Mouse (Mus musculus) left cerebral cortex, postnatal 10 days (tissue): Measurements from ENCODE around the gene Fkbp8. TPM values are rescaled to one million over a fixed set of nuclear protein-coding genes. Genes with fewer than 3 reads are reported as not detected.

ENCODE experiments used
- DNase-seq, 2 experiments: peaks; one replicate each; pipeline ENCODE4 v3.0.0; 2021 to 2022; ENCODE audit warnings: low spot score in 2 of 2, mixed read lengths in 1 of 2; ENCODE audit errors: extremely low spot score in 1 of 2
- intact Hi-C: fragments of 180-260 bp; cut with DNase I; formaldehyde crosslinking; loops from one replicate; pipeline ENCODE4 v1.15.1; 2025
- total RNA-seq, 2 experiments: library from RNA; stranded (reverse); gene quantifications; 2 replicates each; pipeline ENCODE4 v1.2.3; 2021

Gene Fkbp8
- total RNA-seq, 2 experiments from 2014 or later = 361 to 375 TPM

DNA sequence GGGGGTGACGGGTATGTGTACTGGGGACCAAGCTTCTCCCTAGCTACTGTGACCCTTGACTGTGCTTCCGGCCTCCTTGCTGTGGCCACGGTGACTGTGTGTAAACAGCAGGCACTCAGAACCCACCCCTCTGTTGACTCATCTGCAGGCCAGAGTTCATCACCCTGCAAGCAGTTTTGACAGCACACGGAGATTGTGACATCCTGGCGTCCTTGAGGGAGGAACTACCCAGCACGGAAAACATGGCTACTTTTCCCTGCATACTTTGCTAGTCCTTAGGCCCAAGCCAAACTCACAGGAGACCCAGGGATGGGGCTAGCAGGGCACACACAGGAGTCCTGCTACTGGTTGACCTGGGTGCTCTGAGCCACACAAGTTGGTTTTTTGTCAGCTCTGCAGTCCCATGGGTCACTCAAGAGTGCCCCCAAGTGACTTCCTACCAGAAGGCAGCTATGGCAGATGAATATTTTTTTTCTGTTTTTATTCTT is 16.7 kb downstream of the Fkbp8 start:
- intact Hi-C loops = no loop called here
- DNase-seq = no peak

DNA sequence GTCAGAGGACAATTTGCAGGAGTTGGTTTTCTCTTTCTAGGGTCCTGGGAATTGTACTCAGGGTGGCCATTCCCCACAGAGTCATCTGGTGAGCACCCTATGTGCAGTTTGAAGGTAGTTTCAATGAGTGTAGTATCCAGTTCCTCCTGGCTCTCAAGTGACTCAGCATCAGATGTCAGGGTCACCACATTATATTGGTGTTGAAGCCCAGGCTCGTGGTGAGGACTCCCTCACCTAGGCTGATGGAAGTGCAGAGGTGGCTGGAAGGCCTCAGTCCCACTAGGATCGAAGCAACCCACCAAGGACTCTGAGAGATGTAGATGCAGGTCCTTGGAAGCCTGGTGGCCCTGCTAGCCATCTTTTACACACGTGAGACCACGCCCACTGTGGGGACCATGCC is 18.9 kb downstream of the Fkbp8 start:
- intact Hi-C loops = no loop called here
- DNase-seq = no peak

DNA sequence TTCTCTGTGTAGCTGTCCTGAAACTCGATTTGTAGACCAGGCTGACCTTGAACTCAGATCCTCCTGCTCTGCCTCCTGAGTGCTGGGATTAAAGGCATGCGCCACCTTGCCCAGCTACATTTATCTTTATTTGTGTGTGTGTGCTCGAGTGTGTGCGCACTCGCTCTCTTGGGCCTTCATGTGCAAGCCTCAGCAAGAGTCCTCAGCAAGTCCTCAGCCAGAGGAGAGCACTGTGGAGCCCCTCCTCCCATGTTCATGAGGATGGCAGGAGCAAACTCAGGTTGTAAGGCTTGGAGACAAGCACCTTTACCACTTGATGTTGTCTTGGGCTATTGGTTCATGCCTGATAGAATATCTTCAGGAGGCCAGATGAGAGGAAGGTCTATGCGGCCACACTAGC is 20.2 kb downstream of the Fkbp8 start:
- intact Hi-C loops = no loop called here
- no peak for DNase-seq

DNA sequence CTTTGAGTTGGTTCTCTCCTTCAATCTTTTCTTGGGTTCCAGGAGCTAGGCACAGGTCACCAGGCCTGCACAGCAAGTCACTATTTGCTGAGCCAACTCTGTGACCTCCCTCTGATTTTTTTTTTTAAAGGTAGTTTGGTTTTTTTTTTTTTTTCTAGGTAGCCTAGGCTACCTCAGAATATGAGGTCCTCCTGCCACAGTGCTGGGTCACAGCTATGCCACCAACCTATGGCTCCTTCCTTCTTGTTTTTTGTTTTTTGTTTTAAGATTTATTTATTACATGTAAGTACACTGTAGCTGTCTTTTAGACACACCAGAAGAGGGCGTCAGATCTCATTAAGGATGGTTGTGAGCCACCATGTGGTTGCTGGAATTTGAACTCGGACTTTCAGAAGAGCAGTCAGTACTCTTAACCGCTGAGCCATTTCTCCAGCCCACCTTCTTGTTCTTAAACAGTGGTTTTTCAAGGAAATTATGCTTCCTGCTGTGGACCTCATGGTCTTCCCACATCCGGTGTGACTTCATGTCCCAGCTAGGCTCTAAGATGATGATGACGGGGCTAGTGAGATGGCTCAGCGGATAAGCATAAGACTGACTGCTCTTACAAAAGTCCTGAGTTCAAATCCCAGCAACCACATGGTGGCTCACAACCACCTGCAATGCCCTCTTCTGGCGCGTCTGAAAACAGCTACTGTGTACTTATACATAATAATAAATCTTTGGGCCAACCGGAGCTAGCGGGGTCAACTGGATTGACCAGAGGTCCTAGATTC is 22.1 kb downstream of the Fkbp8 start:
- DNase-seq = no peak
- intact Hi-C loops = no loop called here

DNA sequence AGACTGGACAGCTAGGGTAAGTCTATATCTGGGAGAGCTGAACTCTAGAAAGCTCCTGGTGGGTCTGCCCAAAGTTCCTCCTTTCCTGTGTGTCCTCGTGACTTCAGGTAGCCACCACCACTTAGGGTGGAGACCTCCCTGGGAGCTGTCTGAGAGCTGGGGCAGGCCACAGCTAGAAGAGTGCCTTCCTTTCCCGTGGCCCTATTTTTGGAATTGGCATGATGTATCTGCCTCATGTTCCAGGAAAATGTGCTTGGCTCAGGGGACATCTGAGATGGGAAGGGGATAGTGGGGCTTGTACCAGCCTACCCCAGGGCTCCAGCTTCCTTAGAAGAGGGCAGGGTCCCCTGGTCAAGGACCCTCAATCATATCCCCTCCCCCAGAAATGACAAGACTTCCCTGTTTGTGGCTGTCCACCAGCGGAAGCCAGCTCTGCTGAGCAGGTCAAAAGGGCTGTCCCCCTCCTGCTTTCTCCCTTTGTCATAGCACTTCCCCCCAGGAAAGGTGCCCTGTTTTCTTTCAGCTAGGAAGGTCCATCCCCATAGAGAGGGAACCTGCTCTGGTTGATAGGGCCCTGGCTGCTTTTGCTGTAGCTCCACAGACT is 24.1 kb downstream of the Fkbp8 start:
- intact Hi-C loops = no loop called here

DNA sequence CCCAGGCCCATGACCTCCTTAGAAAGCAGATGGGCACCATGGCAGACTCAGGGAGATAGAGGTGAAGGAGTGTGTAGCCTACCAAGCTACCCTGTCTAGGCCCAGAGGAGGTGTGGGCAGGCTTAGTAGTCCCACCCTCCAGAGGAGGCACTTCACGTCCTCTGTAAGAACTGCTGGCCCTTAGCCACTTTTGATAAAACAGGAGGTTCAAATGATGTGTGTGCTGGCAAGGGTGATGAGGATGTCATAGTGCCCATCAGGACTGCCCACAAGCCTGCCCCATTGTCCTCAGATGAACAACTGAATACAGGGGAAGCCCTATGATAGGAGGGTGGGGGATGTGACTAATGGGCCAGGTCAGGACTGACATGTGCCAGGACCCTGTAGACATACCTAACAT is 25.3 kb downstream of the Fkbp8 start:
- intact Hi-C loops = no loop called here

More for the DNA sequence above, 24.1 kb downstream of the Fkbp8 start:
- no peak for DNase-seq

DNA sequence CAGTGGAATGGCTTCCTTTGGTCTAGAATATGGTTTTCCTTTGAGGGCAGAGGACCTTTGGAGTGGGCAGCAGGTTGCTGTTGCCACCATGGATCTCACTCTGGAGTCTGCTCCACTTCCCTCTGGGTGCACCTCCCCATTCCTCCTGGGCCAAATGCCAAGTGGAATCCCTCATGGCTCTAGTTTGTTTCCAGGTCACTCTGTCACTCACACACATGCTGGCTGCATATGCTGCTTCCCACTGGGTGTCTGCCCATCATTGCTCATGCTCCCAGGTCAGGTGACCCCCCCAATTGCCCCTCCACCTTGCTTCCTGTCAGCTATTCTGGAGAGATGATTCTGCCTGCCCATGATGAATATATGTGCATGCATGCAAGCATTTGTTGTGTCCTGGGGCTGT is 26.2 kb downstream of the Fkbp8 start:
- intact Hi-C loops = no loop called here
- peak in 1 of 2 experiments; percentile 70 for DNase-seq

More for the DNA sequence above, 25.3 kb downstream of the Fkbp8 start:
- no peak for DNase-seq

DNA sequence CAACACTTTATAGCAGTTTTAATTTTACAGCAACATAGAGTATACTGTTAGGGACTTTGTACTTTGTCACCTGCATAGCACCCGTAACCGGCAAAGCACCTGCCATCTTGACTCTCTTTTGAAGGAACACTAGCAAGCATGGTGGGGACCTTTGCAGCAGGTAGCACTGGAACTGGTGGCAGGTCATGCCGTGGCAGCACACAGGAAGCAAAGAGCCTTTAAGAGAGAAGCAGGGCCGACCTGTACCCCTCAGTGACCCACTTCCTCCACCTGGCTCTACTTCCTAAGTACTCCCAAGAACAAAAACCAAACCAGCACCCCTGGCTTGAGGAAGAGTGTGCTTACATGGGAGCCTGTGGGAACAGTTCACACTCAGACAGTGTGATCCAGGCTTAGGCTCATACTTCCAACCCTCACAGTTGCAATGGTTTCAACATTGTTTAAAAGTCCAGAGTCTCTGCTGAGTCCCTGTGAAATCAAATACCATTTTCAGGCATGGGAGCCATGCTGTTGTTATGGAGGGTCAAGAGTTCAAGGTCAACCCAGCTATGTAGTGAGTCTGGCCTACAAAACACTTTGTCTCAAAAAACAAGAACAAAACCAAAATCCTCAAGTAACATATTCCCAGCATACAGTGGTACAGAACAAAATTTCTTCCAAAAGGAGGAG is 27.7 kb downstream of the Fkbp8 start:
- intact Hi-C loops = no loop called here
- no peak for DNase-seq

DNA sequence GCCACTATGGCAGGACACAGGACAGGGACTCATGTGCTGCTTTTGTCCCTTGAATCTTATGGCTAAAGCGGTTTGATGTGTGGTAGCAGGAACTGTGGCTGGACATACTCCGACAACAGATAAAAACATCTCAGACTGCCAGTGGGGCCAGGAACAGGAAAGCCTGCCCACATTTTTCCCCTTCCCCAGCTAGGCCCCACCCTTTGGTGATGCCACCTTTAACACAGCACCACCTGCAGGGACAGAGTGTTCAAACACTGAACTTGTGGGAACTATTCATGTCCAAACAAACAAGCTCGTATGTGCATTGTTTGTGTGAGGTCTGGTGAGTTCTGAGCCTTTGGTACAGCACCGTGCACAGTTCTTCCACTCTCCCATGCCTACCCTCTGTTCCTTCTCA is 30.8 kb downstream of the Fkbp8 start:
- intact Hi-C loops = no loop called here
- peak in 1 of 2 experiments; percentile 48 for DNase-seq

DNA sequence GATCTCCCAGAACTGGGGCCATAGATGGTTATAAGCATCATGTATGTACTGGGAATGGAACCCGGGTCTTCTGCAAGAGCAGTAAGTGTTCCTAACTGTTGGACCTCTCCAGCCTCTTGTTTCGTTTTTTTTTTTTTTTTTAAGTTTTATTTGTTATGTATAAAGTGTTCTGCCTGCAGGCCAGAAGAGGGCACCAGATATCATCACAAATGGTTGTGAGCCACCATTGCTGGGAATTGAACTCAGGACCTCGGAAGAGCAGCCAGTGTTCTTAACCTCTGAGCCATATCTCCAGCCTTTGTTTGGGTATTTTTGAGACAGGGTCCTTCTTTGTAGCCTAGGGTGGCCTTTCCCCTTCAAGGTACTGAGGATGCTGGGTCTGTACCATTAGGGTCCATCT is 31.5 kb downstream of the Fkbp8 start:
- no peak for DNase-seq
- intact Hi-C loops = no loop called here

DNA sequence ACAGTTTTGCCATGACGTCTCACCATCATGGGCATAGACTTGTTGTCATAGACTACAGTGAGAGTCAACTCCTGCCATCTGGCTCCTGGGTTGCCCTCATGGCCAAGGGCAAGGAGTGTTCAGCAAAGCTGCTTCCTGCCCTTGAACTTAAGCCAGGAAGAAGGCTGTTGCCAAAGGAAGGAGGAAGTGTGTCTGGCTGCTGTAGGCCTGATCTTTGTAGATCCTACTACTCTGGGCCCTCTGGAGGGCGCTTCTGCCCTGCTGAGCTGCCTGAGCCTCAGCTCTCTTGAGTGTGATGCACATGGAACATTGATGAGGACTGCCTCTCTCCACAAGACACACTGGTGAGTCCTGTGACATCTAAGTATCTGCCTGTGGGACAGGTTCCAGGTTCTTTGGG is 32.6 kb downstream of the Fkbp8 start:
- intact Hi-C loops = no loop called here
- DNase-seq = peak in 1 of 2 experiments; percentile 81

DNA sequence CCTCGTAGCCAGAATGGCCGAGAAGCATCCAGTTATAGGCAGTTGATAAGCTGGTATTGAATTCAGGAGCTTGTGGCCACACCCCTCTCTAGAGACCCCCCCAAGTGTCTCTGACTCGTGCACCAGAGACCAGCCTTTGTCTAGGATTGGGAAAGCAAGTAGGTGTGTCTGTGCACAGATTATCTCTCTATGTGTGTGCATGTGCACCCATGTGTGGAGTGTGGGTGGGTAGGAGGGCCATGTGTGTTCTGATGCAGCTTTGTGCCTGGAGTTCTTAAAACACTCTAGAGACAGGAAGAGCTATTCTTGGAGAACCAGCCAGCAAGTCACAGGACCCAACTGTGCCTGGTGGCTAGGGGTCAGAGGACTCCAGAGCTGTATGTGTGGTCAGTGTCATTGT is 33.0 kb downstream of the Fkbp8 start:
- intact Hi-C loops = no loop called here
- no peak for DNase-seq

DNA sequence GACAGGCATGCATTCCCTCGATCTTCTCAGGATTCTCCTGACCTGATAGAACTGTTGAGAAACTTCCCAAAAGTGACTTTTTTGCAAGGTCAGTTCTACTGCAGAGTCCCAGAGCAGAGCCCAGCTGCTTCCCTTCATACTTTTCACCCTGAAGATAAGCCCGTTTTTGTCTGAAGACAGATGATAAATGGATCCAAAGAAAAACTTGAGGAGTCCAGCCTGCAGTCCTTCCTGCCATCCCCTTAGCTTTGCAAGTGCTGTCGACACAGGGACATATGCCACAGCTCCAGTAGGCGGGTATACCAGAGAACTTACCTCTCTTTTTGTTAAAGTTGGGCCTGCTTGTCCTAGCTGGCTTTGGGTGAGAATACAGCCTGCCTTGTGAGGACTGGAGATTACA is 33.8 kb downstream of the Fkbp8 start:
- intact Hi-C loops = no loop called here
- no peak for DNase-seq

DNA sequence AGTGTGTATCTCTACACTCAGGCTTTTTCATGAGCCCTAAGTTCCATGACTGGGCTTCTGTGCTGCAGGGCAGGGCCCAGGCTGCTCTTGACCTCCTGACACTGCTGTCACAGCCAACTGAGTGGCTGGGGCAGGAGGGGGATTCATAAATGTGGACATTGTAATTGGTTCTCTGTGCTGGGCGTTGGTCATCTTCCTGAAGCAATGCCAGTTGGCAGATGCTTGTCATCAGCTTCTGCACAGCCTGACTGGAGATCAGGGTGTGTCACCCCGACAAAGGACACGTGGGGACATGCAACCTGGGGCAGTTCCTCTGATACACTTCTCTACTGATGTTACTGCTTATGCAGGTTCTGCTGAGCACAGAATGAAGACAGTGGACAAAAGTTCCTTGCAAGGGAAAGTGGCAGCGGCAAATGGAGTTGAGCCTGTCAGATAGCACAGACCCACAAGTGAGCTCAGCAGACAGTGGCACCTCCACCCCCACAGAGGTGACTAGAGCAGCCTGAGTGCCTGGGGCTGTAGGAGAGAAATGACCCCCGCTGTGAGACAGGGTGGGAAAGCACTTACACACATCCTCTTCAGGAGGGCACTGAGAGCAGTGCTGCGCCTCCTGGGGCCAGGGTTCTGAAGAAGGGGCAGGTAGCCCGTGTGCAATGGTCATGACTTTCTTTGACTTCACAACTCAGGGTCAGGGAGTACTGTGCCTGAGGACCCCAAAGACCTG is 34.4 kb downstream of the Fkbp8 start:
- intact Hi-C loops = no loop called here
- DNase-seq = peak in 1 of 2 experiments; percentile 44

DNA sequence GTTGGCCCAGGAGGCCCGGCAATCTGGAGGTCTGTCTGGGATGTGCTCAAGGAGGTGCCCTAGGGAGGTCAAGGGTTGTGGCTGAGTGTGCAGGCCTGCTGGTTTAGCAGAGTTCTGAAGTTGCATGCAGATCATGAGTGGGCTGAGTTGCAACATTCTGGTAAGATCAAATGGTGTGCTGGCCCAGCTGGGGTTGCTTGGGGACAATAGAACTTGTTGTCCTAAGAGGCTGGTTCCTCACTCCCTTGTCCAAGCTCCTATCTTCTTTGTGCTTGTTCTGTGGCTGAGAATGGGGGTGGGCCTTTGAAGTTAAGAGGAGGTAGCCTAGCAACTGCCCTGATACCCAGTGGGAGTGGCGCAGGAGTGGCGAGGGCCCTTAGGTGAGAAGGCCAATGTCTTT is 35.3 kb downstream of the Fkbp8 start:
- intact Hi-C loops = no loop called here
- DNase-seq = no peak

DNA sequence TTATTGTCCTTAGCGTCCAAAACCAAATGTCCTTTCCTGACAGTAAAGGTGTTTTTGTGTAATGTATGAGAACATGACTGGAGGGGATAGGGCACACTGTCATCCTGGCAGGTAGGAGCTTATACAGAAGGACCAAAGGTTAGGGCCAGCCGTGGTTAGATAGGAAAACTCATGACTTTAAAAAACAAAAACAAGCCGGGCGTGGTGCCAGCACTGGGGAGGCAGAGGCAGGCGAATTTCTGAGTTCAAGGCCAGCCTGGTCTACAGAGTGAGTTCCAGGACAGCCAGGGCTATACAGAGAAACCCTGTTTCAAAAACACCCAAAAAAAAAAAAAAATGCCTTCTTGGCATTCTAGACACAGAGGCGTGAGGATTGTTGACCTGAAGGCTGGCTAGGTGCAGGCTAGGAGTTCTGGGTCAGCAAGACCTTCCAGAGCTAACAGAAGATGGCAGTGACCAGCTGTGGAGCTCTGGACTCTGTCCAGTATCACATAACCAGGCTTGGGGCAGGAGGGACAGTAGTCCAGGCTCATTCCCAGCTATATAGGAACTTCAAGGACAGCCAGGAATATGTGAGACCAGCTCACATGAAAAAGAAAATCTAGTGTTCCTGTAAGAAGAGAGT is 36.4 kb downstream of the Fkbp8 start:
- intact Hi-C loops = no loop called here

DNA sequence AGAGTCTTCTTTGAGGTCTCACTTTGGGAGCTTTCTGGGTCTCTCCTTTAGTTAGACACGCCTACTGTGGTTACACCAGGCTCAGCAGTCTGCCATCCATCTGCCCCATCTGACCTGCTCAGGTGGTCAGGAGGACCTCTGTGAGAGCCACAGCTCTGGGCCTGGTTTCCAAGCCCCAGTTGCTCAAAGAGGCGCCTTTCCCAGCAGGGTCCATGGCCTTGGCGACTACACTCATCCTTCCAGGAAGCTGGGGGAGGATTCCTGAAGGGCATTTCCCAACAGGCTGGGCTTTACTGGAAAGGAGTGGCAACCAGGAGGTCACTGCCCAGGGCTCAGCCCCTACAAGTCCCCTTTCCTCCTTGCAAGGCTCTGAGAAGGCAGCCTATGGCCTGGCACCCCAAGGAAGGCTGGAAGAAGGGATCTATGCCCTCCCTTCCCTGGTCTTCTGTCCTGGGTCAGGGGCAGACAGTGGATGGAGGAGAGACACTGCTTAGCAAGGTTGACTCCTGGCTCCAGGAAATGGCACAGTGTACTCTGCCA is 37.2 kb downstream of the Fkbp8 start:
- no peak for DNase-seq
- intact Hi-C loops = no loop called here

More for the DNA sequence above, 36.4 kb downstream of the Fkbp8 start:
- DNase-seq = no peak

DNA sequence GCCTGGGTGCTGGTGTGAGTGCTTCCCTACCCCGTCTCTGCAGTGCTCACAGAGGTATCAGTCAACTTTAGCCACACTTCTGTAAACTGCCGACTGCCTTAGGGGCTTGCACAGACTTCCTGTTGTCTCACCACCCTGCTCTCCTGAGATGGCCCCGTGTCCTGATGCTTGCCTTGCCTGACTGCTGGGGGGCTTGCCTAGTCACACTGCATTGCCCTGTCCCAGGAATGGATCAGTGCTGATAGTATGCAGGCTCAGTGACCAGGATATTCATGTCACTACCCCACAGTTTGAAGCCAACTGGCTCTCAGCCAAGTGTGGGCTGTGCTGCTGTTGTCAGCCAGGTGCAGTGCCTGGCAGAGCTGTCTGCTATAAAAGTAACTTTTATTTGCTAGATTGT is 38.0 kb downstream of the Fkbp8 start:
- intact Hi-C loops = no loop called here
- peak in 1 of 2 experiments; percentile 62 for DNase-seq

DNA sequence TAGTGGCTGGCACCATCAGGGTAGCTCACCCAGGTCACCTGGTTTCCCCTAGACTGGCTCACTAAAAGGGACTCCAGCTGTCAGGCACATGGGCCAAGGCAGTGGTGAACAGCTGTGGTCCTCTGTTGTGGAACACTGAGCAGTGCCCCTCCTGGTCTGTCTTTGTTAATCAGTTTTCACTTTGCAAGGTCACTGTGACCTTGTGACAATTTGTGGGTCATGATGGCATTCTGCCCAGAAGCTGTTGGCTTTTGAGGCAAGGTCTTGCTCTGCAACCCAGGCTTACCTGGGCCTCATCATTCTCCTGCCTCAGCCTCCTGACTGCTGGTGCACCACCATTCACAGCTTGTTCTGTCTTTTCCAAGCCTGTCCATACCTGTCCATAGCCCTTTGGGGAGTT is 42.8 kb downstream of the Fkbp8 start:
- DNase-seq = no peak
- intact Hi-C loops = no loop called here
